Mouse (Mus musculus) ES-E14 (cell line): ENCODE results near the gene Tubal3.

Experiments used
- ZC3H11A ChIP-seq: IDR thresholded peaks from 2 replicates; pipeline ENCODE4 v1.6.1; 2012; ENCODE audit warnings: low read depth, mild to moderate bottlenecking, inconsistent platforms, low read length, borderline replicate concordance
- ZNF384 ChIP-seq: IDR thresholded peaks from 2 replicates; pipeline ENCODE4 v1.6.1; 2012; ENCODE audit warnings: low read depth, low read length, inconsistent platforms

DNA sequence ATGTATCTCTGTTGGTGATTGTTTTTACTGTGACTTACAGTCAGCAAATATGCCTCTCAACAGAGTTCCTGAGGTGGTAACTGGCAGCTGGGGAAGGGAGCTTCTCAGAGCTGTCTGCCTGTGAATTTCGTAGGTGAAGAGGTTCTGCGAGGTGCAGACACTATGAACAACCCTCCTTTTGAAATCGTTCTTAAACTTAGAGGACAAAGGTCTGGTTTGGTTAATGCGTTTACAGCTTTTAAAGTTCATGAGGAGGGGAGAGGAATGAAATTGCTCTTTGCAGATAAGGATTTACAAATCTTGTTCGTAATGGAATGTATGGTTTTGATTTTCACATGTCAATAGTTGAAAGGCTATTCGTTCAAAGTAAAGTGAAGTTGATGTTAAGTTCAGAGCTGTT is 7.6 kb downstream of the Tubal3 start:
- no peak for TF ChIP-seq ZC3H11A
- no peak for TF ChIP-seq ZNF384
